Mouse (Mus musculus): ENCODE measurements around the gene Zdhhc15. TPM values are rescaled to one million over a fixed set of nuclear protein-coding genes. Genes with fewer than 3 reads are reported as not detected.

The Zdhhc15 gene
- total RNA-seq, 2 experiments from 2014 or later = 3.1 to 3.6 TPM

Other genes starting within 250 kb of the Zdhhc15 start
- 10 to 100 TPM in 1 of 2 experiments, 1 to 10 TPM in 1; 8.8 to 11.2 TPM for gene Uprt, start 188.2 kb downstream of the Zdhhc15 start, total RNA-seq (2021)
- under 1 TPM; 0.14 to 0.15 TPM for gene Magee2, start 186.2 kb upstream of the Zdhhc15 start, total RNA-seq (2021)